Mouse (Mus musculus): Measurements from ENCODE around the gene Dhx34.
A peak's percentile ranks its signal among the peaks of the same experiment; 100 is the strongest.

Dhx34 gene

DNA sequence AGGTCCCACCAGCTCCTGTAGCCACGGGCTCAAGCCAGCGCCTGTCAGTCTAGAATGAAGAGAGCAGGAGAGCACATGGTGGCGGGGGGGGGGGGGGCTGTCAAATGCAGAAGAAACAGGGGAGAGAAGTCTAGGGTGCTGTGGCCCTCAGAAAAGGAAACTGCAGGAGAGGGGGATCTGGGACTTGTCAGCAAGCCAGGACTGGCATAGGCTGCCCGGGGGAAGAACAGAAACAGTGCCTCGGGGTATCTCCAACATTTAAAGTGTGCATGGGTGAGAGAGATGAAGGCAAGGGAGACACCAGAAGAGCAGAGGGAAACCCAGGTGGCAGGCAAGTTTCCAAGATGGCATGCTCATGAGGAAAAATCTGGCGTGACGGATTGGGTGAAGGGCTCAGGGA is 59.8 kb downstream of the Dhx34 start:
- DNase-seq (ENCODE audit: low spot score in 2 of 2): no peak

GRCm38 (mm10) chr7:16161302-16161701 is 60.5 kb downstream of the Dhx34 start:
- DNase-seq (ENCODE audit: low spot score in 2 of 2): no peak

GRCm38 (mm10) chr7:16160702-16161101 is 61.1 kb downstream of the Dhx34 start:
- DNase-seq (ENCODE audit: low spot score in 2 of 2): no peak

- no peak for DNase-seq (ENCODE audit: low spot score in 2 of 2)
These were observed 63.1 kb downstream of the Dhx34 start for GRCm38 (mm10) chr7:16158735-16159134.

DNA sequence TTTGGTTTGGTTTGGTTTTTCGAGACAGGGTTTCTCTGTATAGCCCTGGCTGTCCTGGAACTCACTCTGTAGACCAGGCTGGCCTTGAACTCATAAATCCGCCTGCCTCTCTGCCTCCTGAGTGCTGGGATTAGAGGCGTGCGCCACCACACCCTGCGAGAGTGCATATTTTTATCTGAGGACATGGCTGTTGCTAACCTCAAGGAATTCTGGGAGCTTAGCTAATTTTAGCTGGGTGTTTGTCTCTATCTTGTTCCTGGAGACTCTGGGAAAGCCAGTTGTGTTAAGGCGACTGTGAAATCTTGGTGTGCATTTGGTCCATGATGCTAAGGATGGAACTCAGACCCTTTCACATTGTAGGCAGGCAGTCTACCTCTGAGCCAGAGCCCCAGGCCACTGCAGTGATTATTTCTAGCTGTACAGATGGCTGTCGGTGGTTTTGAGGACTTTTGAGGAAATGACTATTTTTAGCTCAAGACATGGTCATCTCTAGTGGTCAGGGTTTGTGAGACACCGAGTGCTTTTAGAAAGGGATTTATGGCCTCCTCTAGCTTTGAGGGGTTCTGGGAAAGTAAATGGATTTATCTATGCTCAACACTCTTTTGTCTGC is 65.6 kb downstream of the Dhx34 start:
- DNase-seq (ENCODE audit: low spot score in 2 of 2): no peak

DNA sequence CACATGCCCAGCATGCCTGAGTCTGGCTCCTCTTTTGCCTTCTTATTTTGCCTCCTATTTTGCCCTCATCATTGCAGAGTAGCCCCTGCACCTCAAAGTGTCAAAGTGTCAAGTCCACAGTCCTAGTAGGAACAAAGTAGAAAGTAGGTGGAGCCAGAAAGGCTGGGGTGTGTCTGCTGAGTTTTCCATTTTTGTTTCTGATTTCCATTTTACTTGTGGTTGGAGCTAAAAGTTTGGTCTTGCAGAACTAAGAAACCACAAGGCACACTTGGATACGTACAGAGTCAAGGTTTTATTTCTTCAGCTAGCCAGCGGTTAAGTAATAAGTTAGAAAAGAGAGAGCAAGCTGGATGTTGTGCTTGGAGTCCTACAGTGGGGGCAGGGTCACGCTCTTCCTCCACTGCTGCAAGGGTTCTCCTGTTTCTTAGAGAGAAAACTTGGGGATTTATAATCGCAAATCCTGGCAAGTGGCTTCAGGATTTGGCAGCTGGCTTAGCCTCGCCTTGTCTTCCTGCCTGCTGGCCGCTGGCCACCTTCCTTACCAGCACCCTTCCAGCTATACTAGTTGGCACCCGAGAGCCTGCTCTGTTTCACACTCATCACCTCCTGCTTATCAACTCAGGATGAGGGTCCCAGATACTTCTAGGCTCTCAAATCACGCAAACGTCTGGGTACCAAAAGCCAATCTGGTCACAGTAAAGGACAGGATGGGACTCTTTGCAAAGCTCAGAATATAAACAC is 66.5 kb downstream of the Dhx34 start:
- DNase-seq (ENCODE audit: low spot score in 2 of 2): no peak

- DNase-seq (ENCODE audit: low spot score in 2 of 2): no peak
These were observed 68.3 kb downstream of the Dhx34 start for GRCm38 (mm10) chr7:16153522-16153921.

GRCm38 (mm10) chr7:16150191-16151145 is 71.4 kb downstream of the Dhx34 start:
- DNase-seq (ENCODE audit: low spot score in 2 of 2): no peak

GRCm38 (mm10) chr7:16149241-16149640 is 72.6 kb downstream of the Dhx34 start:
- DNase-seq (ENCODE audit: low spot score in 2 of 2): peak; percentile 89 to 92

- DNase-seq (ENCODE audit: low spot score in 2 of 2): no peak
These were observed 74.2 kb downstream of the Dhx34 start for GRCm38 (mm10) chr7:16147643-16148042.

All from right cerebral cortex, postnatal 36 days (tissue).